In genomic region chr2:57108349-57108930, GRCm38 (mm10) we compare ENCODE assay signal across 13 mouse cellular contexts.
"Had no signal": no experiment of that assay in that cellular context is flagged by ENCODE, and none has a peak within 500 bp of the region (broad histone marks: within the 10 kb centered on the region; RNA-seq: fewer than 3 reads in every experiment).

No protein-coding gene starts in this region.

- DNase-seq: kidney, adult 11 months; kidney, adult 9 months; kidney, postnatal 10 days; lung, postnatal 14 days; right cerebral cortex, postnatal 4 days; spleen, adult 18-20 months; thymus, adult 18-20 months; thymus, postnatal 14 days had no signal

- H3K4me2 ChIP-seq: limb, embryonic 15.5 days; liver, embryonic 12.5 days; lung, embryonic 15.5 days had no signal

- H3K9me3 ChIP-seq: limb, embryonic 15.5 days; liver, embryonic 12.5 days; lung, embryonic 15.5 days had no signal

- H3K4me3 ChIP-seq: left cerebral cortex, adult 2 months; limb, embryonic 15.5 days; liver, embryonic 12.5 days; lung, embryonic 15.5 days had no signal

- ATAC-seq: liver, embryonic 12.5 days had no signal

- H3K9ac ChIP-seq: limb, embryonic 15.5 days; liver, embryonic 12.5 days; lung, embryonic 15.5 days had no signal

- H3K27ac ChIP-seq: left cerebral cortex, adult 2 months; limb, embryonic 15.5 days; liver, embryonic 12.5 days; lung, embryonic 15.5 days; macrophage had no signal

- H3K4me1 ChIP-seq: liver, embryonic 12.5 days had no signal

- H3K36me3 ChIP-seq: liver, embryonic 12.5 days; lung, embryonic 15.5 days had no signal
